Mouse (Mus musculus): ENCODE results near the gene Styk1. TPM values are rescaled to one million over a fixed set of nuclear protein-coding genes. Genes with fewer than 3 reads are reported as not detected.

The Styk1 gene
- total RNA-seq, 2 experiments from 2014 or later, result 0.59 to 1.5 TPM

DNA sequence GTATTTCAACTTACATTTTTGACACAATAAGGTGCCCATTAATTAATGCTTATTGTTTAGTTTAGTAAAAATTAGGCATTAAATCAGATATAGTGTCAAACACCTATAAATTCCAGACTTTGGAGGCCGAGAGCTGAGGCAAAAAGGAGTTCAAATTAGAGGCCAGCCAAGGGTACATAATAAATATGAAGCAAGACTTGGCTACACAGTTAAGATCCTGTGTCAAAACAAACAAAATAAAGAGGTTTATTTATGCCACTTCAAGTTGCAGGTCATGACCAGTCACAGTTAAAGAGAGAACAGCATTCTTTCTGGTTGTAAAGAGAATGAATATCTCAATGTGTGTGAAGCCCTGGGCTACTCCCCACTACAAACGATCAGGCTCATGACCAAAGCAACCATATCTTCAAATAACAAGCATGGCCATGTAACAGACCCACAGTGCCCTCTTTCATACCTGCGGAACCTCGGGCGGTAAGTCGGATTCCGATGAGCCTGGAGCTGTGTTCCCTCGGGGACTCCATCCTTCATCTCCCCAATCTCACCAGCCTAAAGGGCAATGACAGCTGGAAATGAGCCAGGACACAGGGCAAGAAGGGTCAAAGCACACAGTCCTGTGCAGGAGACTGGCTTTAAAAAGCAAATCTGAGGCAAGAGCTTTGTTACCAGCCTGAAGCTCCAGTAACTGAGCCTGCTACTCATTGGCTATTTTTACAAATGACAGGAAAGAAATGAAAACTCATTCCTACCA, 16.6 kb upstream of the Styk1 start:
- no peak for DNase-seq (ENCODE audit: extremely low spot score in 1 of 2, low spot score in 1 of 2)

- no peak for DNase-seq (ENCODE audit: extremely low spot score in 1 of 2, low spot score in 1 of 2)
Observed at GRCm38 (mm10) chr6:131367101-131367500, 13.7 kb upstream of the Styk1 start.

GRCm38 (mm10) chr6:131364353-131364752, 11.0 kb upstream of the Styk1 start:
- no peak for DNase-seq (ENCODE audit: extremely low spot score in 1 of 2, low spot score in 1 of 2)

- DNase-seq (ENCODE audit: extremely low spot score in 1 of 2, low spot score in 1 of 2), result no peak
Observed at GRCm38 (mm10) chr6:131362987-131363765, 9.8 kb upstream of the Styk1 start.

DNA sequence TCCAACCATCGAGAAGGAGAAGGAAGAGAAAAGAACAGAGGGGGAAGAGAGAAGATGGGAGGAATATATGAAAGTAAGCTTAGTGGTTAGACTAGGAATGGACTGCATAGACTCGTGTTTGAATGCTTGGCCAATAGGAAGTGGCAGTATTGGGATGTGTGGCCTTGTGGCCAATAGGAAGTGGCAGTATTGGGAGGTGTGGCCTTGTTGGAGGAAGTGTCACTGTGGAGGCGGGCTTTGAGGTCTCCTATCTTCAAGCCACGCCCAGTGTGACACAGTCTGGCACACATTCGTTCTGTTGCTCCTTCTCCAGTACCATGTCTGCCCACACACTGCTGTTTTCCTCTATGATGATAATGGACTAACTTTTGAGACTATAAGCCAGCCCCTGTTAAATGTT, 7.3 kb upstream of the Styk1 start:
- no peak for DNase-seq (ENCODE audit: extremely low spot score in 1 of 2, low spot score in 1 of 2)

GRCm38 (mm10) chr6:131359543-131359942, 6.1 kb upstream of the Styk1 start:
- no peak for DNase-seq (ENCODE audit: extremely low spot score in 1 of 2, low spot score in 1 of 2)

DNA sequence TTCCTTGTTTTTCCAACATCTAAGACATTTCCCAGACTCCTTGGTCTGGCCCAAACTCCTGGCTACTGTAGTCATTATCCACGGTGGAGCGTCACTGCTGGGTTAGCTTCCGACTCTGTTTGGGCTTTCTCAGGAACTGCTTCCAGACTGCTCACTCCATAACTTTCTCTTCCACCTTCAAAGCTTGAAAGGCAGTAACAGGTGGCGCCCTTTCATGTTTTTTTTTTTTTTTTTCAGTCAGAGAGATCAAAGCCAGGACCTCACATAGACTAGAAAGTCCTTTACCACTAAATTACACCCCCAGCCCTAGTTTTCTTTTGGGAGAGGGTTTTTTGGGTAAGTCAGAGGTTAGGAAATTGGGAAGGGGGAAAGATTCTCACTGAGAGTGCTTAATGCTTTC, 1.5 kb upstream of the Styk1 start:
- DNase-seq (ENCODE audit: extremely low spot score in 1 of 2, low spot score in 1 of 2), result no peak

- DNase-seq (ENCODE audit: extremely low spot score in 1 of 2, low spot score in 1 of 2), result no peak
Observed at GRCm38 (mm10) chr6:131347026-131347425, 6.4 kb downstream of the Styk1 start.

- DNase-seq (ENCODE audit: extremely low spot score in 1 of 2, low spot score in 1 of 2), result no peak
Observed at GRCm38 (mm10) chr6:131344346-131344745, 9.1 kb downstream of the Styk1 start.

GRCm38 (mm10) chr6:131340082-131340481, 13.3 kb downstream of the Styk1 start:
- DNase-seq (ENCODE audit: extremely low spot score in 1 of 2, low spot score in 1 of 2), result no peak

- DNase-seq (ENCODE audit: extremely low spot score in 1 of 2, low spot score in 1 of 2), result no peak
Observed at GRCm38 (mm10) chr6:131339309-131339708, 14.1 kb downstream of the Styk1 start.

GRCm38 (mm10) chr6:131338787-131339186, 14.6 kb downstream of the Styk1 start:
- no peak for DNase-seq (ENCODE audit: extremely low spot score in 1 of 2, low spot score in 1 of 2)

DNA sequence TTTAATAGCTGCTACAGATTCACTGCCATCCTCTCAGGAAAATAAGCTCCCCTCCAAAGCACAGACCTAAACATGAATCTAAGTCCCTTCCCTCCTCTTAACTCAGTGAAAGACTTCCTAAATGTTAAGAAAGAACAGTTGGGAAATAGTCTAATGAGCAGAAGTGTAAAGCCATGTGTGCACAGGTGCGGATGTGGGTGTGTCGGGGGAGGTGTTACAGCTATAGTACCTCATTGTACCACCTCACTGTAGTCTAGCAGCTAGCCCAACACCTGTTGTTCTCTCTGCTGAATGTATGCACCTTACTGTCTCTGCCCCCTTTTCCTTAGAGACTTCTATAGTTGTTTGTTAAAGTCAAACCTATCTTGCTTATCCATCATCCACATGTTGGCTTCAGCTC, 26.3 kb downstream of the Styk1 start:
- no peak for DNase-seq (ENCODE audit: extremely low spot score in 1 of 2, low spot score in 1 of 2)

GRCm38 (mm10) chr6:131321854-131322639, 31.4 kb downstream of the Styk1 start:
- DNase-seq (ENCODE audit: extremely low spot score in 1 of 2, low spot score in 1 of 2), result no peak

- no peak for DNase-seq (ENCODE audit: extremely low spot score in 1 of 2, low spot score in 1 of 2)
Observed at GRCm38 (mm10) chr6:131316155-131317101, 37.0 kb downstream of the Styk1 start.

DNA sequence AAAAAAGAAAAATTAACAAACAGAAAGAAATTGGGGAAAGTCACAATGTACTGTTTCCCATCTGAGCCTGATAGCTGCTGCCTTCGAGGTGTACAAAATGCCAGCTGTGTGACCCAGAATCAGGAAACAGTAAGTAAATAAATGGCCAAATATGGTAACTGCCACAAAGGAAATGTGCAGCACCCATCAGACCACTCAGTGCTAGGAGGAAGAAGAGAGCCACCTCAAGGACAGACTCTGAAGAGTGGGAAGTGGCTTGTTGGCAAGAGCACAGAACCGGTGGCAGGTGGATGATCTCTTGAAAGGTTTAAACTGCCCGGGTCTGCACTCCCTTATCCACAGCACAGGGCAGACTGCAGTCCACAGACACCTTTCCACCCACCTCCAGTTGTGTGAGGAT, 45.4 kb downstream of the Styk1 start:
- no peak for DNase-seq (ENCODE audit: extremely low spot score in 1 of 2, low spot score in 1 of 2)

GRCm38 (mm10) chr6:131304776-131305175, 48.6 kb downstream of the Styk1 start:
- no peak for DNase-seq (ENCODE audit: extremely low spot score in 1 of 2, low spot score in 1 of 2)

- DNase-seq (ENCODE audit: extremely low spot score in 1 of 2, low spot score in 1 of 2), result no peak
Observed at GRCm38 (mm10) chr6:131298531-131298930, 54.9 kb downstream of the Styk1 start.

GRCm38 (mm10) chr6:131294435-131295112, 58.8 kb downstream of the Styk1 start:
- DNase-seq (ENCODE audit: extremely low spot score in 1 of 2, low spot score in 1 of 2), result no peak
